Mouse (Mus musculus) CH12.LX (cell line): Measurements from ENCODE around the gene Alg1. TPM values are rescaled to one million over a fixed set of nuclear protein-coding genes. Genes with fewer than 3 reads are reported as not detected.

ENCODE experiments used
- DNase-seq: peaks from one replicate; pipeline ENCODE4 v3.0.0-alpha.2; 2013; ENCODE audit errors: extremely low read depth
- H3K27ac ChIP-seq: 2 replicates; pipeline ENCODE4 v1.5.1; 2012; ENCODE audit warnings: low read depth, mild to moderate bottlenecking, control low read depth, moderate library complexity; ENCODE audit not compliant: insufficient read depth
- H3K27me3 ChIP-seq: replicated peaks from 2 replicates; pipeline ENCODE3; 2012; ENCODE audit warnings: inconsistent platforms
- H3K36me3 ChIP-seq, 2 experiments: replicated peaks in 1 of 2; 2 replicates each; pipeline versions ENCODE3 to v1.6.1; 2012; ENCODE audit warnings: inconsistent platforms in 1 of 2, low read length in 1 of 2, mild to moderate bottlenecking in 1 of 2, mixed read lengths in 1 of 2, moderate library complexity in 1 of 2; ENCODE audit not compliant: control insufficient read depth in 1 of 2, insufficient read depth in 1 of 2
- H3K4me1 ChIP-seq, 2 experiments: 2 replicates each; pipeline ENCODE4 v1.6.1; 2012; ENCODE audit warnings: inconsistent platforms in 1 of 2, moderate library complexity in 1 of 2; ENCODE audit not compliant: insufficient read depth in 2 of 2, control insufficient read depth in 1 of 2
- H3K4me2 ChIP-seq: 2 replicates; pipeline ENCODE4 v1.6.1; 2012; ENCODE audit warnings: low read depth, mild to moderate bottlenecking, control low read depth; ENCODE audit not compliant: poor library complexity, insufficient read depth, severe bottlenecking
- H3K4me3 ChIP-seq, 3 experiments: fragments of 150-350 bp in 1 of 3; sonication (generic) in 1 of 3; replicated peaks in 1 of 3; 2 replicates each; pipeline versions ENCODE3 to v1.5.1; 2011 to 2012; ENCODE audit warnings: low read depth in 2 of 3, low read length in 2 of 3, mild to moderate bottlenecking in 2 of 3, moderate library complexity in 2 of 3, control low read depth in 1 of 3, improper control_type of control experiment in 1 of 3, inconsistent platforms in 1 of 3, mixed read lengths in 1 of 3; ENCODE audit not compliant: poor library complexity in 1 of 3
- H3K79me2 ChIP-seq: replicated peaks from 2 replicates; pipeline ENCODE4 v1.6.1; 2012; ENCODE audit warnings: mild to moderate bottlenecking, moderate library complexity; ENCODE audit not compliant: control insufficient read depth, poor library complexity, insufficient read depth, severe bottlenecking; ENCODE audit errors: extremely low read depth
- H3K9ac ChIP-seq: 2 replicates; pipeline ENCODE4 v1.6.1; 2012; ENCODE audit warnings: low read depth, mild to moderate bottlenecking, control low read depth, moderate library complexity; ENCODE audit not compliant: insufficient read depth
- H3K9me3 ChIP-seq: replicated peaks from 2 replicates; pipeline ENCODE3; 2012; ENCODE audit warnings: low read length, inconsistent platforms, mixed read lengths
- CHD2 ChIP-seq: IDR thresholded peaks from 2 replicates; pipeline ENCODE4 v1.6.1; 2011; ENCODE audit warnings: low read length, improper control_type of control experiment
- E2F4 ChIP-seq: IDR thresholded peaks from 2 replicates; pipeline ENCODE4 v1.6.1; 2011; ENCODE audit warnings: low read depth, low read length, improper control_type of control experiment; ENCODE audit not compliant: insufficient replicate concordance
- EP300 ChIP-seq: IDR thresholded peaks from 2 replicates; pipeline ENCODE4 v1.6.1; 2011; ENCODE audit warnings: low read length, improper control_type of control experiment
- ETS1 ChIP-seq: conservative IDR thresholded peaks from 2 replicates; pipeline ENCODE4 v1.6.1; 2012; ENCODE audit warnings: low read depth, mild to moderate bottlenecking, inconsistent platforms, low read length, improper control_type of control experiment, moderate library complexity
- GABPA ChIP-seq: IDR thresholded peaks from 2 replicates; pipeline ENCODE4 v1.6.1; 2012; ENCODE audit warnings: low read depth, low read length, improper control_type of control experiment, inconsistent platforms; ENCODE audit not compliant: insufficient replicate concordance
- HCFC1 ChIP-seq: IDR thresholded peaks from 2 replicates; pipeline ENCODE4 v1.6.1; 2012; ENCODE audit warnings: low read depth, mild to moderate bottlenecking, inconsistent platforms, low read length, improper control_type of control experiment
- IRF4 ChIP-seq: IDR thresholded peaks from 2 replicates; pipeline ENCODE4 v1.6.1; 2014; ENCODE audit warnings: low read depth, mild to moderate bottlenecking, inconsistent platforms, low read length, improper control_type of control experiment
- JUND ChIP-seq: conservative IDR thresholded peaks from 2 replicates; pipeline ENCODE4 v1.6.1; 2011; ENCODE audit warnings: low read depth, low read length, improper control_type of control experiment
- KAT2A ChIP-seq: IDR thresholded peaks from 2 replicates; pipeline ENCODE4 v1.6.1; 2012; ENCODE audit warnings: low read length, improper control_type of control experiment, inconsistent platforms; ENCODE audit not compliant: insufficient replicate concordance
- MAX ChIP-seq: IDR thresholded peaks from 2 replicates; pipeline ENCODE4 v1.6.1; 2011; ENCODE audit warnings: low read length, improper control_type of control experiment
- MAZ ChIP-seq: IDR thresholded peaks from 2 replicates; pipeline ENCODE4 v1.6.1; 2012; ENCODE audit warnings: low read depth, mild to moderate bottlenecking, inconsistent platforms, low read length, improper control_type of control experiment, moderate library complexity
- MYC ChIP-seq: IDR thresholded peaks from 2 replicates; pipeline ENCODE4 v1.6.1; 2011; ENCODE audit warnings: low read depth, mild to moderate bottlenecking, improper control_type of control experiment, low read length
- NRF1 ChIP-seq: IDR thresholded peaks from 2 replicates; pipeline ENCODE4 v1.6.1; 2014; ENCODE audit warnings: low read depth, mild to moderate bottlenecking, inconsistent platforms, low read length, improper control_type of control experiment, moderate library complexity
- RAD21 ChIP-seq: IDR thresholded peaks from 2 replicates; pipeline ENCODE4 v1.6.1; 2011; ENCODE audit warnings: low read depth, mild to moderate bottlenecking, low read length, improper control_type of control experiment, moderate library complexity
- SMC3 ChIP-seq: IDR thresholded peaks from 2 replicates; pipeline ENCODE4 v1.6.1; 2011; ENCODE audit warnings: low read depth, low read length, improper control_type of control experiment
- TCF12 ChIP-seq: IDR thresholded peaks from 2 replicates; pipeline ENCODE4 v1.6.1; 2014; ENCODE audit warnings: low read depth, mild to moderate bottlenecking, inconsistent platforms, low read length, improper control_type of control experiment
- UBTF ChIP-seq: IDR thresholded peaks from 2 replicates; pipeline ENCODE4 v1.6.1; 2012; ENCODE audit warnings: low read depth, mild to moderate bottlenecking, inconsistent platforms, low read length, improper control_type of control experiment, moderate library complexity
- USF1 ChIP-seq: IDR thresholded peaks from 2 replicates; pipeline ENCODE4 v1.6.1; 2014; ENCODE audit warnings: low read depth, mild to moderate bottlenecking, inconsistent platforms, low read length, improper control_type of control experiment
- USF2 ChIP-seq: conservative IDR thresholded peaks from 2 replicates; pipeline ENCODE4 v1.6.1; 2011; ENCODE audit warnings: low read depth, low read length, improper control_type of control experiment
- ZKSCAN1 ChIP-seq: IDR thresholded peaks from 2 replicates; pipeline ENCODE4 v1.6.1; 2012; ENCODE audit warnings: low read depth, inconsistent platforms, low read length, improper control_type of control experiment, borderline replicate concordance
- ZNF384 ChIP-seq: IDR thresholded peaks from 2 replicates; pipeline ENCODE4 v1.6.1; 2012; ENCODE audit warnings: low read depth, low read length, improper control_type of control experiment, inconsistent platforms
- dilution Hi-C: fragments of 300-500 bp; cut with MboI; formaldehyde crosslinking; loops from 2 replicates; pipeline ENCODE4 v1.14.3; 2020; ENCODE audit warnings: low sequenced_read_pairs; ENCODE audit not compliant: extremely low pct_unique_long_range_greater_than_20kb, extremely low pct_ligation_motif_present
- in situ Hi-C: fragments of 300-500 bp; cut with MboI; formaldehyde crosslinking; loops from 3 replicates; pipeline ENCODE4 v1.14.3; 2019; ENCODE audit warnings: low sequenced_read_pairs, low pct_ligation_motif_present, low pct_unique_long_range_greater_than_20kb, mixed read lengths
- polyA plus RNA-seq: library from polyadenylated mRNA; unstranded; fragments of >175 nt; gene quantifications from 2 replicates; pipeline ENCODE4 v1.2.1, GENCODE M21; 2012; ENCODE audit warnings: low read depth; ENCODE audit not compliant: insufficient read length
- total RNA-seq, 2 experiments: library from RNA; depleted of rRNA; stranded (reverse); fragments of 300-350 nt in 1 of 2; fragments of >200 nt in 1 of 2; gene quantifications; 2 replicates each; pipeline ENCODE4 v1.2.3; 2012 to 2014

Alg1 gene
- total and polyA plus RNA-seq, 3 experiments, result 55.7 to 65.7 (median 63.5) TPM

DNA sequence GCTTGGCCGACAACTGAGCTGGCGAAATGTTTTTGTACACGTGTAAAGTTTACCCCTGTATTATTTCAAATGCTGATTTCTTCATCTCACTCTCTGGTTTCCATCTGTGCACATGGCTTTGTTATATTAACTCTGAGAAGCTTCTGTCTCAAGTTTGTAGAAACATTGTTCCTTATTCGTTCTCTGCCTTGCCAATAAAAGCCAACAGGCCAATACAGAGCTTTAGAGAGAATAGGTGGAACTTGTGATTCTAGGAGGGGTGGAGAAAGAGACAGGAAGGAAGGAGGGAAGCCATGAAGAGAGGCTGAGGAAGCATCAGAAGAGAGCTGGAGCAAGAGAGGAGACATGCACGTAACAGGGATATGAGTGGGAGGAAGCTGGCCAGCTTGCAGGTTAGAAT, 27.4 kb upstream of the Alg1 start:
- dilution Hi-C loops, result no loop called here

DNA sequence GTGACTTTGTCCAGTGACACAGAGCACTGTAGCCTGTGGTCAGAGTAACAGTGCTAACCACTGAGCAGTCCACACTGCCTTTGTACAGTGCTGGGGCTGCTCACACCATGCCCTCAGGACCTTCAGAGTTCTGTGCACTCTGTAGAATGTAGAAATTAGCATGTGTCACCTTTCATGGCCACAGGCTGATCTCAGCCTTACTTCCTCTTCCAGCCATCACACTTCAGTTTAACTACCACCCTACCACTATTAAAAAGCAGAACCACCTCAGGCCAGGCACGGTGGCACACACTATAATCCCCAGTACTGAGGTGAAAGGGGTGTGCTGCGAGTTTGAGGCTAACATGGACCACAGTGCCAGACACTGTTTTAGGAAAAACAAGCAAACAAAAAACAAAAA, 23.1 kb upstream of the Alg1 start:
- peaks cover 1% of the 10 kb centered on the region for H3K27me3 ChIP-seq
- dilution Hi-C loops, result no loop called here
- no peak overlapping the region for H3K4me2 ChIP-seq
- TF ChIP-seq NRF1, result no peak
- no peak for TF ChIP-seq ETS1
- no peak for TF ChIP-seq MYC
- TF ChIP-seq, all 38 proteins: peak for 0
- Histone ChIP-seq H3K36me3 (peaks cover 0 to 19% of the 10 kb centered on the region in 2 experiments), H3K4me1 (peaks cover 5 to 26% of the 10 kb centered on the region in 2 experiments), H3K9ac (no peak overlapping the region), H3K9me3 (no peaks in the 10 kb centered on the region), H3K27ac (no peak overlapping the region), H3K79me2 (no peaks in the 10 kb centered on the region), H3K4me3 (no peak overlapping the region)
- peak; percentile 38 for DNase-seq
- in situ Hi-C loops, result no loop called here

More for the DNA sequence above, 27.4 kb upstream of the Alg1 start:
- in situ Hi-C loops, result loop anchor here (5.0 kb wide), 1 partner anchor 36 kb away; no protein-coding TSS in a partner anchor
- peak; percentile 19 for DNase-seq
- no peak overlapping the region for H3K4me2 ChIP-seq
- H3K4me3 ChIP-seq, result peak overlapping the region in 1 of 3 experiments; percentile 19
- H3K36me3 ChIP-seq, result peaks cover 7 to 36% of the 10 kb centered on the region in 2 experiments
- TF ChIP-seq JUND, result no peak
- TF ChIP-seq ZNF384, result no peak
- no peak for TF ChIP-seq USF2
- no peak for TF ChIP-seq ETS1
- TF ChIP-seq EP300, result no peak
- no peak for TF ChIP-seq MAZ
- no peak for TF ChIP-seq TCF12
- TF ChIP-seq GABPA, result no peak
- no peak for TF ChIP-seq RAD21
- no peak for TF ChIP-seq UBTF
- TF ChIP-seq E2F4, result no peak
- H3K9ac ChIP-seq, result no peak overlapping the region
- no peak overlapping the region for H3K27ac ChIP-seq
- H3K79me2 ChIP-seq, result no peaks in the 10 kb centered on the region; the same call in 1 of the 2 replicates
- H3K9me3 ChIP-seq, result no peaks in the 10 kb centered on the region
- H3K4me1 ChIP-seq, result peaks cover 11 to 52% of the 10 kb centered on the region in 2 experiments
- no peaks in the 10 kb centered on the region for H3K27me3 ChIP-seq

DNA sequence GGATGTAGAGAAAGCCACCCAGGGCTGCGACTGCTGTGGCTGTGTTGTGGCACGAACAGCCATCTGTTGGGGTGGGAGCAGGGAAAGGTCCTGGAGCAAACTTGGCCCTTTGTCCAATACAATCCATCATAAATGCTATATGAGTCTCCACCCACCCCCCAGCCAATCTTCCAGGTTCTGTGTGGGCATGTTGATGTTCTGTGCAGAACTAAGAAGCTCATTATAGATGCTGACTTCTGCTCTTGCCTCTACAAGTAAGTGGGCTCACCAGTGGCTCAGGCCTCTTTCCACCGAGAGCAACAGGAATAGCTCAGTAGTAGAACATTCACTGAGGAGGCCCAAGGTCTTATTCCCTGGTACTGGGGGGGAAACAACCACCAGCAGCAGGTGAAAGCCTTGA, 21.3 kb upstream of the Alg1 start:
- peaks cover 0 to 6% of the 10 kb centered on the region in 2 experiments for H3K36me3 ChIP-seq
- in situ Hi-C loops (no loop called here), dilution Hi-C loops (no loop called here)
- no peaks in the 10 kb centered on the region for H3K79me2 ChIP-seq
- no peak overlapping the region for H3K4me2 ChIP-seq
- H3K9ac ChIP-seq, result no peak overlapping the region
- H3K9me3 ChIP-seq, result no peaks in the 10 kb centered on the region
- TF ChIP-seq ETS1 (no peak), SMC3 (no peak), MAX (no peak), IRF4 (no peak), HCFC1 (no peak), ZKSCAN1 (no peak), USF1 (no peak), CHD2 (no peak), KAT2A (no peak), TCF12 (no peak), EP300 (no peak)
- H3K27ac ChIP-seq, result no peak overlapping the region
- no peak for DNase-seq
- H3K27me3 ChIP-seq, result peaks cover 2% of the 10 kb centered on the region
- H3K4me1 ChIP-seq, result peaks cover 5 to 15% of the 10 kb centered on the region in 2 experiments
- no peak overlapping the region for H3K4me3 ChIP-seq
